Mouse (Mus musculus): ENCODE results near the gene Tshz2. TPM values are rescaled to one million over a fixed set of nuclear protein-coding genes. Genes with fewer than 3 reads are reported as not detected.

The Tshz2 gene
- polyA plus RNA-seq, 1 experiment from 2014 or later: 1.0 TPM

GRCm38 (mm10) chr2:170101932-170102331 is 469.1 kb downstream of the Tshz2 start:
- H3K36me3 ChIP-seq (ENCODE audit: control insufficient read depth, insufficient read depth): peaks cover 3% of the 10 kb centered on the region; the same call in 1 of the 2 replicates
- H3K9me3 ChIP-seq (replicated peaks; ENCODE audit: control insufficient read depth, low read length): no peaks in the 10 kb centered on the region
- no peak for ATAC-seq (ENCODE audit: low read depth)
- H3K4me2 ChIP-seq (ENCODE audit: low read depth, low read length): no peak overlapping the region
- H3K27ac ChIP-seq (ENCODE audit: low read length): no peak overlapping the region
- no peaks in the 10 kb centered on the region for H3K27me3 ChIP-seq (ENCODE audit: control insufficient read depth, insufficient read depth, low read depth, low read length)
- H3K4me3 ChIP-seq (ENCODE audit: low read depth, low read length): no peak overlapping the region
- 61% methylated on average over 7 of the region's 7 CpGs for WGBS (ENCODE audit: insufficient replicate concordance)
- no peaks in the 10 kb centered on the region for H3K4me1 ChIP-seq (ENCODE audit: control insufficient read depth, low read depth, low read length)
- no peak overlapping the region for H3K9ac ChIP-seq (ENCODE audit: low read depth, low read length)

GRCm38 (mm10) chr2:170103341-170103740 is 470.5 kb downstream of the Tshz2 start:
- no peaks in the 10 kb centered on the region for H3K27me3 ChIP-seq (ENCODE audit: control insufficient read depth, insufficient read depth, low read depth, low read length)
- H3K4me2 ChIP-seq (ENCODE audit: low read depth, low read length): no peak overlapping the region
- H3K27ac ChIP-seq (ENCODE audit: low read length): no peak overlapping the region
- no peak overlapping the region for H3K9ac ChIP-seq (ENCODE audit: low read depth, low read length)
- no peak overlapping the region for H3K4me3 ChIP-seq (ENCODE audit: low read depth, low read length)
- no peak for ATAC-seq (ENCODE audit: low read depth)
- WGBS (ENCODE audit: insufficient replicate concordance): 59% methylated on average over 5 of the region's 5 CpGs
- no peaks in the 10 kb centered on the region for H3K9me3 ChIP-seq (replicated peaks; ENCODE audit: control insufficient read depth, low read length)
- H3K4me1 ChIP-seq (ENCODE audit: control insufficient read depth, low read depth, low read length): no peaks in the 10 kb centered on the region; the same call in 1 of the 2 replicates
- H3K36me3 ChIP-seq (ENCODE audit: control insufficient read depth, insufficient read depth): peaks cover 3% of the 10 kb centered on the region; the same call in 1 of the 2 replicates

- 0 out of 2 replicates have a peak, but pooled peaks have one; percentile 14 for ATAC-seq (ENCODE audit: low read depth)
- H3K4me3 ChIP-seq (ENCODE audit: low read depth, low read length): no peak overlapping the region
- H3K9me3 ChIP-seq (replicated peaks; ENCODE audit: control insufficient read depth, low read length): no peaks in the 10 kb centered on the region
- H3K4me1 ChIP-seq (ENCODE audit: control insufficient read depth, low read depth, low read length): no peaks in the 10 kb centered on the region; the same call in 1 of the 2 replicates
- H3K4me2 ChIP-seq (ENCODE audit: low read depth, low read length): no peak overlapping the region
- peaks cover 3% of the 10 kb centered on the region; the same call in 1 of the 2 replicates for H3K36me3 ChIP-seq (ENCODE audit: control insufficient read depth, insufficient read depth)
- H3K27me3 ChIP-seq (ENCODE audit: control insufficient read depth, insufficient read depth, low read depth, low read length): no peaks in the 10 kb centered on the region
- 38% methylated on average over 9 of the region's 9 CpGs for WGBS (ENCODE audit: insufficient replicate concordance)
- H3K9ac ChIP-seq (ENCODE audit: low read depth, low read length): no peak overlapping the region
- no peak overlapping the region for H3K27ac ChIP-seq (ENCODE audit: low read length)
Measured at GRCm38 (mm10) chr2:170103852-170104251, 471.0 kb downstream of the Tshz2 start.

DNA sequence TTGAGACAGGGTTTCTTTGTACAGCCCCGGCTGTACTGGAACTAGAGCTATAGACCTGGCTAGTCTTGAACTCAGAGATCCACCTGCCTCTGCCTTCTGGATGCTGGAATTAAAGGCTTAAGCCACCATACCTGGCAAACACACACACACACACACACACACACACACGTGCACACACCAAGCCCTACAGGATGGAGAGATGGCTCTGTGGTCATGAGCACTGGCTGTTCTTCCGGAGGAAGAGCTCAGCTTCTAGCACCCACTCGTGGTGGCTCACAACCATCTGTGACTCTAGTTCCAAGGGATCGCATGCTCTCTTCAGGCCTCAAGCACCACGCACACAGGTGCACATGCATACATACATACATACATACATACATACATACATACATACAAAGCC is 471.6 kb downstream of the Tshz2 start:
- WGBS (ENCODE audit: insufficient replicate concordance): 71% methylated on average over 6 of the region's 6 CpGs
- H3K9me3 ChIP-seq (replicated peaks; ENCODE audit: control insufficient read depth, low read length): no peaks in the 10 kb centered on the region
- H3K27ac ChIP-seq (ENCODE audit: low read length): no peak overlapping the region
- H3K4me1 ChIP-seq (ENCODE audit: control insufficient read depth, low read depth, low read length): no peaks in the 10 kb centered on the region; the same call in 1 of the 2 replicates
- no peak overlapping the region for H3K4me2 ChIP-seq (ENCODE audit: low read depth, low read length)
- no peak overlapping the region for H3K4me3 ChIP-seq (ENCODE audit: low read depth, low read length)
- H3K27me3 ChIP-seq (ENCODE audit: control insufficient read depth, insufficient read depth, low read depth, low read length): no peaks in the 10 kb centered on the region
- peaks cover 5% of the 10 kb centered on the region; the same call in 1 of the 2 replicates for H3K36me3 ChIP-seq (ENCODE audit: control insufficient read depth, insufficient read depth)
- H3K9ac ChIP-seq (ENCODE audit: low read depth, low read length): no peak overlapping the region
- ATAC-seq (ENCODE audit: low read depth): no peak

GRCm38 (mm10) chr2:170106000-170106399 is 473.2 kb downstream of the Tshz2 start:
- Histone ChIP-seq H3K27ac (ENCODE audit: low read length) (no peak overlapping the region), H3K36me3 (ENCODE audit: control insufficient read depth, insufficient read depth) (peaks cover 21% of the 10 kb centered on the region), H3K9ac (ENCODE audit: low read depth, low read length) (no peak overlapping the region), H3K4me2 (ENCODE audit: low read depth, low read length) (no peak overlapping the region), H3K27me3 (ENCODE audit: control insufficient read depth, insufficient read depth, low read depth, low read length) (no peaks in the 10 kb centered on the region), H3K4me1 (ENCODE audit: control insufficient read depth, low read depth, low read length) (no peaks in the 10 kb centered on the region; the same call in 1 of the 2 replicates), H3K4me3 (ENCODE audit: low read depth, low read length) (no peak overlapping the region), H3K9me3 (replicated peaks; ENCODE audit: control insufficient read depth, low read length) (no peaks in the 10 kb centered on the region)
- no peak for ATAC-seq (ENCODE audit: low read depth)
- 77% methylated on average over 9 of the region's 9 CpGs for WGBS (ENCODE audit: insufficient replicate concordance)

GRCm38 (mm10) chr2:170107791-170108190 is 475.0 kb downstream of the Tshz2 start:
- no peaks in the 10 kb centered on the region for H3K9me3 ChIP-seq (replicated peaks; ENCODE audit: control insufficient read depth, low read length)
- no peaks in the 10 kb centered on the region; the same call in 1 of the 2 replicates for H3K4me1 ChIP-seq (ENCODE audit: control insufficient read depth, low read depth, low read length)
- ATAC-seq (ENCODE audit: low read depth): no peak
- peaks cover 32% of the 10 kb centered on the region for H3K36me3 ChIP-seq (ENCODE audit: control insufficient read depth, insufficient read depth)
- 53% methylated on average over 3 of the region's 3 CpGs for WGBS (ENCODE audit: insufficient replicate concordance)
- H3K4me2 ChIP-seq (ENCODE audit: low read depth, low read length): no peak overlapping the region
- H3K27me3 ChIP-seq (ENCODE audit: control insufficient read depth, insufficient read depth, low read depth, low read length): no peaks in the 10 kb centered on the region
- no peak overlapping the region for H3K9ac ChIP-seq (ENCODE audit: low read depth, low read length)
- no peak overlapping the region for H3K4me3 ChIP-seq (ENCODE audit: low read depth, low read length)
- H3K27ac ChIP-seq (ENCODE audit: low read length): no peak overlapping the region

DNA sequence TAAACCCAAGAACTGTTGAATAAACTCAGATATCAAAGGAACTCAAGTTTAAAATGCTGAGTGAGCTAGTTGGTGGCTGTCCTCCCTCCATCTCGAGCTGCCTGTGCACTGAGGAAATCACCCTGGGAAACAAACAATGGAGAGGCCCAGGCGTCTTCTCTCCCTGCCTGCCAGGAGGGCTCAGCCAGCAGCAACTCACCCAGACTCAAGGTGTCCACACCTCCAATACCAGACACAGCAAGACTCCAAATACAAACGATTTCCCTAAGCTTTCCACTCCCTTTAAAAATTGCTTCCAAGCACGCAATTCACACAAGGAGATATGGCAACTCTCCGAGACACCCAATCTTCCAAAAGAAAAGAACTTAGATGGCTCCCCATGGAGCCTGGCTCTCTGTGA is 476.7 kb downstream of the Tshz2 start:
- Histone ChIP-seq H3K4me3 (ENCODE audit: low read depth, low read length) (no peak overlapping the region), H3K36me3 (ENCODE audit: control insufficient read depth, insufficient read depth) (peaks cover 49% of the 10 kb centered on the region), H3K27me3 (ENCODE audit: control insufficient read depth, insufficient read depth, low read depth, low read length) (no peaks in the 10 kb centered on the region), H3K4me2 (ENCODE audit: low read depth, low read length) (no peak overlapping the region), H3K27ac (ENCODE audit: low read length) (no peak overlapping the region), H3K9me3 (replicated peaks; ENCODE audit: control insufficient read depth, low read length) (no peaks in the 10 kb centered on the region), H3K9ac (ENCODE audit: low read depth, low read length) (no peak overlapping the region), H3K4me1 (ENCODE audit: control insufficient read depth, low read depth, low read length) (no peaks in the 10 kb centered on the region; the same call in 1 of the 2 replicates)
- WGBS (ENCODE audit: insufficient replicate concordance): 71% methylated on average over 5 of the region's 5 CpGs
- no peak for ATAC-seq (ENCODE audit: low read depth)

- H3K4me2 ChIP-seq (ENCODE audit: low read depth, low read length): no peak overlapping the region
- no peak overlapping the region for H3K4me3 ChIP-seq (ENCODE audit: low read depth, low read length)
- no peak for ATAC-seq (ENCODE audit: low read depth)
- 73% methylated on average over 8 of the region's 8 CpGs for WGBS (ENCODE audit: insufficient replicate concordance)
- H3K9ac ChIP-seq (ENCODE audit: low read depth, low read length): no peak overlapping the region
- no peaks in the 10 kb centered on the region for H3K27me3 ChIP-seq (ENCODE audit: control insufficient read depth, insufficient read depth, low read depth, low read length)
- no peaks in the 10 kb centered on the region; the same call in 1 of the 2 replicates for H3K4me1 ChIP-seq (ENCODE audit: control insufficient read depth, low read depth, low read length)
- no peaks in the 10 kb centered on the region for H3K9me3 ChIP-seq (replicated peaks; ENCODE audit: control insufficient read depth, low read length)
- H3K27ac ChIP-seq (ENCODE audit: low read length): no peak overlapping the region
- H3K36me3 ChIP-seq (ENCODE audit: control insufficient read depth, insufficient read depth): peaks cover 57% of the 10 kb centered on the region
Measured at GRCm38 (mm10) chr2:170110306-170110705, 477.5 kb downstream of the Tshz2 start.

DNA sequence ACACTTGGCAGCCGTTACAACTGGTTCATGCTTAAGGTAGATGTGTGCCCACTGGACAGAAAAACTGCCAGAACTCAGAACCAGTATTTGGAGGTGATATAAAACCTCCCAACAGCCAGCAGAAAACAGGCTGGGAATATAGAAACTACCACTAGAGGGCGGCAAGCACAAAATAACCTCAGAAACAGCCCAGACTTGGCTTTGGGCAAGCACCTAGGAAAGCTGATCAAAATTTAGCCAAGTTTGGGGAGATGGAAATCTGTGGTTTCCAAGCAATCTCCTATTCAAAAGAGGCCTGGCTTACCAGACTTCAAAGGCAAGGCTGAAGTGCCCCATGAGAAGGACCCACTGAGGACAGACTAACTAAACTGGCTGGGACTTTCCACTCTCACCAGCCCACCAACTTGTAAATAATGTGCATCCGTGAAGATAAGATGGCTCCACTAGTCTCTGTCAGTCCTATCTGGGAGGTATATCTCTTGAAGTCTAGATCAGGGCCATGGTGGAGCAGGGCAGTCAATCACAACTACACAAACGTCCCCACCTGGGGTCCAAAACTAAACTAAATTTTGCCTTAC is 484.0 kb downstream of the Tshz2 start:
- peak; percentile 46 for ATAC-seq (ENCODE audit: low read depth)
- no peaks in the 10 kb centered on the region for H3K9me3 ChIP-seq (replicated peaks; ENCODE audit: control insufficient read depth, low read length)
- no peaks in the 10 kb centered on the region for H3K27me3 ChIP-seq (ENCODE audit: control insufficient read depth, insufficient read depth, low read depth, low read length)
- no peak overlapping the region for H3K4me2 ChIP-seq (ENCODE audit: low read depth, low read length)
- 0 out of 2 replicates have a peak overlapping the region, but pooled peaks have one; percentile 25 for H3K27ac ChIP-seq (ENCODE audit: low read length)
- no peak overlapping the region for H3K9ac ChIP-seq (ENCODE audit: low read depth, low read length)
- peaks cover 66% of the 10 kb centered on the region for H3K36me3 ChIP-seq (ENCODE audit: control insufficient read depth, insufficient read depth)
- peaks cover 19% of the 10 kb centered on the region for H3K4me1 ChIP-seq (ENCODE audit: control insufficient read depth, low read depth, low read length)
- H3K4me3 ChIP-seq (ENCODE audit: low read depth, low read length): no peak overlapping the region
- 16% methylated on average over 4 of the region's 4 CpGs for WGBS (ENCODE audit: insufficient replicate concordance)

Data from liver, embryonic 16.5 days (tissue).